Mouse (Mus musculus): ENCODE data around the gene Ptdss2. TPM values are rescaled to one million over a fixed set of nuclear protein-coding genes. Genes with fewer than 3 reads are reported as not detected.

Gene Ptdss2
- total RNA-seq, 2 experiments from 2014 or later = 19.5 to 20.5 TPM

DNA sequence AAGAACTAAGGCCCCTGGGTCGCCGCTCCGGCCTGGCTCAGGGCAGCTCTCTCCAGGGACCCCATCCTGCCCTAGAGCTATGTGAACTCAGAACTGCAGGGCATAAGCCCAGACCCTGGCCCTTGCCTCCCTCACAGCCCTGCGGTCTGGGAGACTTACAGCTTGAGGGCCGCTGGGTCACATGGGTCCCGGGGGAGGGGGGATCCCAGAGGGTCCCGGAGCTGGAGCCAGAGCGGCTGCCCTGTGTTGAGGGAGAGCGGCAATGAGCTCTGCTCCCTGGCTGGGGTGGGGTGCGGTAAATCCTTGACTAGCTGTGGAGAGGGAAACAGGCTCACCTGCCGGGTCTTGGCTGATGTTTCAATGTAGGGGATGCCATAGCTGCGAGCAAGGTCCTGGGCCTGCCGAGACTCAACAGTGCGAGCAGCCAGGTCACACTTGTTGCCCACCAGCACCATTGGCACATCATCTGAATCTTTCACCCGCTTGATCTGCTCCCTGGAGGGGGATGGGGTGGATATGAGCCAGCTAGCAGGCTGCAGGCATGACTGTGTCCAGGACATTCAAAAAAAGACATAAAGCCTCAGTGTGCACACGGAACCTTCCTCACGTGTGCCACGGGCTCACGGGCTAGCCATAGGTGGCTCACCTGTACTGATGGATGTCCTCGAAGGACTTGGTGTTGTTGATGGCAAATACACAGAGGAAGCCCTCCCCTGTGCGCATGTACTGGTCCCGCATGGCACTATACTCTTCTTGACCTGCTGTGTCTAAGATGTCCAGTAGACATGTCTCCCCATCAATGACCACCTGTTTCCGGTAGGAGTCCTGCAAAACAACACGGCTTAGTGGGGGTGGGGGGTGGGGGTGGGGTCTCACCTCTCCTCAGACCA, 69.9 kb downstream of the Ptdss2 start:
- TF ChIP-seq CTCF (IDR thresholded peaks at IDR 0.05) = no peak
- Histone ChIP-seq H3K4me3 (peak overlapping the region; percentile 76), H3K27ac (peak overlapping the region; percentile 96)
- no peak for DNase-seq
- intact Hi-C loops (cut with DNase I) = loop anchor here (5.0 kb wide), 1 partner anchor 100 kb away; no protein-coding TSS in a partner anchor

DNA sequence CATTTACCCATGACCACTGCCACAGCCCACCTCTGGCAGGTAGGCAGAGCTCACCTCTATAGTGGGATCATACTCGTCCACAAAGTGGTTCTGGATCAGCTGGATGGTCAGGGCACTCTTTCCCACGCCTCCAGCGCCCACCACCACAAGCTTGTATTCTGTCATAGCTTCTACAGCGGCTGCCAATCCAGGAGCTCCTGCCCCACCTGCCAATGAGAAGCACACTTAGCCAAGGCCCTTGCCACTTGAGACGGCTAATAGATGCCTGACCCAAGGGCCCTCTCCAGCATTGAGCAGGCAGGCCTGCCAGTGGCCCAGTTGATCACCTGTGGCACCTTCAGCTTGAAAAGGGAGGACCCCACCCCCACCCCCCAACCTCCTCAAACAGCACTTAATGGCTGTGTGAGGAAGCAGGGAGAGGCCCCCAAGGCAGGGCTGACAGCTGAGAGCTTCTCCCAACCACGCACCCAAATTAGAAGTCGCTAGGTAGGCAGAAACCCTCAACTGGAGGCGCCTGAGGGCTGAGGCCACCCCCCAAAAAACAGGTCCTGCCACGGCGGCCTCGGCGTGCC, 70.7 kb downstream of the Ptdss2 start:
- peak overlapping the region; percentile 96 for H3K27ac ChIP-seq
- peak; percentile 68 for DNase-seq
- intact Hi-C loops (cut with DNase I) = loop anchor here (5.0 kb wide), 1 partner anchor 101 kb away; no protein-coding TSS in a partner anchor
- TF ChIP-seq CTCF (IDR thresholded peaks at IDR 0.05) = no peak
- H3K4me3 ChIP-seq = peak overlapping the region; percentile 76

DNA sequence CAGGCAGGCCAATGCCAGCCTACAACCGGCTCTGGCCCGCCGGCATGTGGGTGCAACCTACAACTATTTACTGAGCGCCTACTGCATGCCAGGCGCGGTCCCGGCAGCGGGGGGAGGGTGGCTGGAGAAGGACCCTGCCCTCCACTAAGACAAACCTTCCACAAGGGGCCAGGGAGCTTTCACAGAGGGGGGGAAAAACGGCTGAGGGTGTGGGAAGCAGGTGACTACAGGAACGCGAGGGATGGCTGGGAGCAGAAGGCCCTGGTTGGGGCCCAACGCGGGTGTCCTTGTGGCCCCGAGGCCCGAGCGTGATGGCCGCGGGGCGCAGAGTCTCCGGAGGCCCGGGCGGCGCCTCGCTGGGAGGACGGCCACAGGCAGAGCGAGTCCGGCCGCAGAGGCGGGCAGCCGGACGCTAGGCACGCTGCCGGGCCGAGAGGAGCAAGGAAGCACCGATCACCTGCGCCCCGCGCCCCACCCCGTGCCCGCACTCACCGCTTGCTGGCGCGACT, 71.2 kb downstream of the Ptdss2 start:
- peak; percentile 70 for DNase-seq
- Histone ChIP-seq H3K4me3 (peak overlapping the region; percentile 76), H3K27ac (peak overlapping the region; percentile 96)
- TF ChIP-seq CTCF (IDR thresholded peaks at IDR 0.05) = no peak
- intact Hi-C loops (cut with DNase I) = loop anchor here (5.0 kb wide), 1 partner anchor 101 kb away; no protein-coding TSS in a partner anchor

- intact Hi-C loops (cut with DNase I) = loop anchor here (5.0 kb wide), 1 partner anchor 102 kb away; no protein-coding TSS in a partner anchor
- Histone ChIP-seq H3K27ac (peak within 1 kb of the TSS; percentile 96), H3K4me3 (peak within 1 kb of the TSS; percentile 76)
- no peak for TF ChIP-seq CTCF (IDR thresholded peaks at IDR 0.05)
- DNase-seq = peak; percentile 99
Measured at GRCm38 (mm10) chr7:141193948-141194347, 71.8 kb downstream of the Ptdss2 start, which contains the start of the genes Hras and Lrrc56. TSS of gene Hras (minus strand) at chr7:141194005. TSS of gene Lrrc56 (plus strand) at chr7:141194157.

DNA sequence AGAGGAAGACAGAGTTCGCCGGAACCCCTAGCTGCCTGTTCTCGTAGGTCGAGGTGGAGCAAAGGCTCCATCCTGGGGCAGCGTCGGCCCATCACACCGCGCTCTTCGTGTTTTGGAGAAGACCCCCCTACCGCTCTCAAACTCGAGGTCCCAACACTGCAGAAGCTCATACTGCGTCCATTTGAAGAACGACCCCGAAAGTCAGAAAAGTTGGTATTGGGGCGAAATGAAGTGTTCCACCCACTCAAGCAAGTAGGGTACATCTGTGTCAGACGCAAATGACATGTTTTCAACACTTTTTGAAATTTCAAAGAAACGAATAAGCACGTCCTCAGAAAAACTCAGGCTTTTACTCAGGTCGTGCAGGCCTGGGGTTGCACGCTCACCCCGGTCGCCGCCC, 72.2 kb downstream of the Ptdss2 start:
- no peak for TF ChIP-seq CTCF (IDR thresholded peaks at IDR 0.05)
- H3K27ac ChIP-seq = peak overlapping the region; percentile 88
- intact Hi-C loops (cut with DNase I) = loop anchor here (5.0 kb wide), 1 partner anchor 102 kb away; no protein-coding TSS in a partner anchor
- DNase-seq = no peak
- H3K4me3 ChIP-seq = peak overlapping the region; percentile 76

GRCm38 (mm10) chr7:141194830-141195229, 72.6 kb downstream of the Ptdss2 start:
- peak overlapping the region; percentile 88 for H3K27ac ChIP-seq
- peak; percentile 86 for DNase-seq
- intact Hi-C loops (cut with DNase I) = loop anchor here (5.0 kb wide), 1 partner anchor 103 kb away; no protein-coding TSS in a partner anchor
- no peak for TF ChIP-seq CTCF (IDR thresholded peaks at IDR 0.05)
- peak overlapping the region; percentile 76 for H3K4me3 ChIP-seq

DNA sequence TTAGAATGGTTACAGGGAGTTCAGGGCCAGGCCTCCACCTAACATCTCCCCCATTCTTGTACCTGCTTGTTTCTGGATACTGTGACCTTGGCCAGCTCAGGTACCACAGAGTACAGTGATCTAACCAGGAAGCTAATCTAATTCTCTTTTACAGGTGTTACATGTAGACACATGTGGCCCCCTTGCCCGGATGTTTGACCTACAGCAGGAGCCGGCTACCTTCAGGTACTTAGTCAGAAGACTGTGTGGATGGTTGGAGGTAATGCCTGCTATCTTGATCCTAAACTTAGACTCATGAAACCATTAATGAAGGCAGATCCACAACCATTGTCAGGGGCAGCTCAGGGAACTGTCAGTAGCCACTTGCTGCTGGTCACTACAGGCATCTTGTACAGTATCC, 73.6 kb downstream of the Ptdss2 start:
- intact Hi-C loops (cut with DNase I) = no loop called here
- no peak for DNase-seq
- no peak for TF ChIP-seq CTCF (IDR thresholded peaks at IDR 0.05)
- no peak overlapping the region for H3K4me3 ChIP-seq
- no peak overlapping the region for H3K27ac ChIP-seq

DNA sequence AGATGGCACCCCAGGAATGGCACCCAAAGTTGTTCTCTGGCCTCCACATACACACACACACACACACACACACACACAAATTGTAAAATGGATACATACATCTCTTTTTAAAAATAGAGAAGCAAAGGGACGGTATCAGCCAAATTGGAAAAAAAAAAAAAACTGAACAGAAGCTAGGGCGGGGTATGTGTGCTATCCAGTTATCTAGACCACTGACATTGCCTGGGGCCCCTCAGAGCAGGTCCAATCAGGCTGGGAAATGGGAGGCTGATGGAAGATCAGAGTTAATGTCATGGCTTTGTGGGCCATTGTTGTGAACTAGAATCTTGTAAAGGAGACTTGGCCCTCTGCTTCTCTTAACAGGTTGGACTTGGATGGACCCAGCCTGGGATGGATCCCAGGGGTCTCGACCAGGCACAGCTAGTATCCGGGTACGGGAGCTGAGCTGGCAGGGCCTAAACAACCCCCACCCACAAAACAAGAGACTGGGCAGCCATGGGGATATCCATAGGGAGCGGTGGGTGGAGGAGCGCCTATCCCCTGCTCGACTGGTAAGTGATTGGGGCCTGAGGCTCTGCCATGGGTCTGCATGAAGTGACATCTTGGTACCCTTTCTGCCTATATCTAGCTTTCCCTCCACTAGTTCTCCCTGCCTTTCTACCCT, 74.6 kb downstream of the Ptdss2 start:
- TF ChIP-seq CTCF (IDR thresholded peaks at IDR 0.05) = no peak
- H3K4me3 ChIP-seq = no peak overlapping the region
- no peak for DNase-seq
- intact Hi-C loops (cut with DNase I) = no loop called here
- H3K27ac ChIP-seq = no peak overlapping the region

DNA sequence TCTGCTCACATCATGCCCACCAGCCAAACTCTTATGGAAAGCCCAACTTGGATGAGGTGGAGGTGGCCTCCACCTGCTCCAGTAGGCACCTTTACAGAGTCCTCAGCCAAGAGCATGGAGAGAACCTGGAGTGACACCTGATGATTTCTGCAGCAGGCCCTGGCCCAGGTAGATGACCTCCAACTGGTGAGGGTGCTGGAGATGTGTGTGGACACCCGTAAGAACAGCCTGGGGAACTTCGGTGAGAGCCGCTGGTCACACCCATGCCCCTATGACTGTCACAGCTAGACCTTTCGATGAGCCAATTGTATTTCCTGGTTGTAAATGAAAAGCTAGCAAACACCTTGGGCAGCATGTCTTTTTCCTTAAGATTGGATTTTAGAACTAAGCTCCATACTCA, 75.9 kb downstream of the Ptdss2 start:
- Histone ChIP-seq H3K4me3 (no peak overlapping the region), H3K27ac (no peak overlapping the region)
- intact Hi-C loops (cut with DNase I) = no loop called here
- no peak for DNase-seq
- no peak for TF ChIP-seq CTCF (IDR thresholded peaks at IDR 0.05)

GRCm38 (mm10) chr7:141204546-141204945, 82.4 kb downstream of the Ptdss2 start:
- Histone ChIP-seq H3K27ac (no peak overlapping the region), H3K4me3 (no peak overlapping the region)
- TF ChIP-seq CTCF (IDR thresholded peaks at IDR 0.05) = no peak
- intact Hi-C loops (cut with DNase I) = no loop called here
- DNase-seq = peak; percentile 4

DNA sequence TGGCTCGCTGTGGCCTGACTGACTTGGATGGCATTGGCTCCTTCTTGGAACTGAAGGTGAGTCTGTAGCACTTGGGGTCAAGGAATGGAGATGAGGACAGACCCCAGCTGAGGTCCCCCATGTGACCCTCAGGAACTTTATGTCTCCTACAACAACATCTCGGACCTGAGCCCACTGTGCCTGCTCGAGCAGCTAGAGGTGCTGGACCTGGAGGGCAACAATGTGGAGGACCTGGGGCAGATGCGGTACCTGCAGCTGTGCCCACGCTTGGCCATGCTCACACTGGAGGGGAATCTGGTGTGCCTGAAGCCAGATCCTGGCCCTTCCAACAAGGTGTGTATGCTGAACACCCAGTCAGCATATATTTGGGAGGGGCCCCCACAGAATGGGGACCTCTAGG, 83.3 kb downstream of the Ptdss2 start:
- no peak overlapping the region for H3K4me3 ChIP-seq
- TF ChIP-seq CTCF (IDR thresholded peaks at IDR 0.05) = no peak

DNA sequence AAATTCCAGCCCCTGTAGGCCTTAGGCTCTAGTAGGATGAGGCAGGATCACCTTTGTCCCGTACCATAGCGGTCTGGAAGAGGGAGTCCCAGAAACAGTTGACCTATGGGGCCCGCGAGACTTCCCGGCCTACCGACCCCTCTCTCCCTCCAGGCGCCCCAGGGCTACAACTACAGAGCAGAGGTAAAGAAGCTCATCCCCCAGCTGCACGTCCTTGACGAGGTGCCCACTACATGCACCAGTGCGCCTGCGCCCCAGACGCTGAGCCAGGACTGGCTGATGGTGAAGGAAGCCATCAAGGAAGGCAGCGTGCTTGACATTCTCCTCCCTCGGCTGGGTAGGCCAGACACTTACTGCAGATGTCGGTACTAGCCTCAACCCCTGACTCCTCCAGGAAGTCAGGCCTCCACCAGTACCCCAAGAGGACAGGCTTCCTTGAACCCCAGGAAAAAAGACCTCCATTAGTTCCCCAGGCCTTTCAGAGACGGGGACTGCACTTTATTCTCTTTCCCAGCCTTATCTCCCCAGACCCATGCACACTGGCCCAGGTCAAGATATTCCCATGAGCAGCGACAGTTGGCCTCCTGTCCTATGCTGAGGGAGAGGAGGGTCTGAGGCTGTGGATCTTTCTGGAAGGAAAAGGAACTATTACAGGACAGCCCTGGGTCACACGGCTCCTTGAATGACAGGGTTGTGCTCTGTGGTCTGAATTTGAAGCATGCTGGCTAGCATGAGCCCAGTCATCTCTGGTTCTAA, 84.2 kb downstream of the Ptdss2 start:
- intact Hi-C loops (cut with DNase I) = no loop called here
- no peak for TF ChIP-seq CTCF (IDR thresholded peaks at IDR 0.05)
- DNase-seq = peak; percentile 13
- Histone ChIP-seq H3K27ac (no peak overlapping the region), H3K4me3 (no peak overlapping the region)

More for the DNA sequence above, 83.3 kb downstream of the Ptdss2 start:
- no peak overlapping the region for H3K27ac ChIP-seq
- DNase-seq = peak; percentile 10
- intact Hi-C loops (cut with DNase I) = no loop called here

Other genes with a start within 250 kb of the Ptdss2 start
- 10 to 100 TPM; 84.5 to 89.3 TPM for gene Psmd13, start 240.4 kb upstream of the Ptdss2 start, total RNA-seq (2021)
- gene Sirt3, start 240.1 kb upstream of the Ptdss2 start, total RNA-seq (2021) = 10 to 100 TPM; 20.4 to 27.3 TPM
- gene Cox8b, start 221.9 kb upstream of the Ptdss2 start, total RNA-seq (2021) = 1,000 to 10,000 TPM; 2,055 to 2,295 TPM
- not detected for gene Nlrp6, start 201.5 kb upstream of the Ptdss2 start, total RNA-seq (2021)
- gene Pgghg, start 181.0 kb upstream of the Ptdss2 start, total RNA-seq (2021) = 1 to 10 TPM; 3.8 to 5.6 TPM
- under 1 TPM in 1 of 2 experiments, not detected in 1; 0.33 TPM for gene Ifitm5, start 172.1 kb upstream of the Ptdss2 start, total RNA-seq (2021)
- not detected for gene Gm45717, start 166.4 kb upstream of the Ptdss2 start, total RNA-seq (2021)
- gene Ifitm2, start 166.4 kb upstream of the Ptdss2 start, total RNA-seq (2021) = 10 to 100 TPM; 42.2 to 82.6 TPM
- gene Ifitm1, start 155.2 kb upstream of the Ptdss2 start, total RNA-seq (2021) = 1 to 10 TPM in 1 of 2 experiments, under 1 TPM in 1; 0.69 to 1.4 TPM
- 10 to 100 TPM; 30.8 to 49.0 TPM for gene Ifitm3, start 111.6 kb upstream of the Ptdss2 start, total RNA-seq (2021)
- not detected for gene Ifitm6, start 104.5 kb upstream of the Ptdss2 start, total RNA-seq (2021)
- not detected for gene Gm17387, start 93.3 kb upstream of the Ptdss2 start, total RNA-seq (2021)
- gene B4galnt4, start 61.3 kb upstream of the Ptdss2 start, total RNA-seq (2021) = under 1 TPM; 0.17 to 0.18 TPM
- not detected for gene Pkp3, start 44.2 kb upstream of the Ptdss2 start, total RNA-seq (2021)
- 1 to 10 TPM; 1.7 TPM for gene Sigirr, start 21.8 kb upstream of the Ptdss2 start, total RNA-seq (2021)
- not detected for gene Ano9, start 4.6 kb upstream of the Ptdss2 start, total RNA-seq (2021)
- gene Rnh1, start 50.5 kb downstream of the Ptdss2 start, total RNA-seq (2021) = 10 to 100 TPM; 46.5 to 50.9 TPM
- gene Hras, start 71.6 kb downstream of the Ptdss2 start, total RNA-seq (2021) = 100 to 1,000 TPM; 117 to 119 TPM
- gene Lrrc56, start 71.8 kb downstream of the Ptdss2 start, total RNA-seq (2021) = 1 to 10 TPM; 1.7 to 2.1 TPM
- gene Lmntd2, start 91.7 kb downstream of the Ptdss2 start, total RNA-seq (2021) = not detected
- under 1 TPM in 1 of 2 experiments, not detected in 1; 0.28 TPM for gene Rassf7, start 93.5 kb downstream of the Ptdss2 start, total RNA-seq (2021)
- 10 to 100 TPM; 22.4 to 28.1 TPM for gene Phrf1, start 106.4 kb downstream of the Ptdss2 start, total RNA-seq (2021)
- 1 to 10 TPM; 1.1 TPM for gene Irf7, start 144.1 kb downstream of the Ptdss2 start, total RNA-seq (2021)
- not detected for gene Cdhr5, start 154.4 kb downstream of the Ptdss2 start, total RNA-seq (2021)
- gene Sct, start 156.8 kb downstream of the Ptdss2 start, total RNA-seq (2021) = not detected
- gene Drd4, start 169.6 kb downstream of the Ptdss2 start, total RNA-seq (2021) = not detected
- gene Deaf1, start 205.3 kb downstream of the Ptdss2 start, total RNA-seq (2021) = 10 to 100 TPM; 13.3 to 14.0 TPM
- gene Tmem80, start 205.4 kb downstream of the Ptdss2 start, total RNA-seq (2021) = 10 to 100 TPM; 11.5 to 16.9 TPM
- 1 to 10 TPM; 2.6 to 3.1 TPM for gene Eps8l2, start 216.5 kb downstream of the Ptdss2 start, total RNA-seq (2021)